Mouse (Mus musculus) naive thymus-derived CD4-positive, alpha-beta T cell, adult 2 months (primary cell): Measurements from ENCODE around the gene Celf2.
"Not testable (repeated sequence)": the region's sequence is repeated elsewhere in the genome, so short reads cannot be mapped to it uniquely, and the experiment has no call there.

ENCODE experiments used
- DNase-seq: peaks from one replicate; pipeline ENCODE4 v3.0.0-alpha.2; 2011; ENCODE audit warnings: low read depth

The Celf2 gene

GRCm38 (mm10) chr2:7267166-7267565, 242.2 kb downstream of the Celf2 start:
- no peak for DNase-seq

GRCm38 (mm10) chr2:7262668-7263067, 246.7 kb downstream of the Celf2 start:
- DNase-seq, result not testable (repeated sequence)

- no peak for DNase-seq
These were observed 249.2 kb downstream of the Celf2 start for GRCm38 (mm10) chr2:7260186-7260585.

GRCm38 (mm10) chr2:7259616-7260015, 249.7 kb downstream of the Celf2 start:
- no peak for DNase-seq

- DNase-seq, result no peak
These were observed 253.3 kb downstream of the Celf2 start for GRCm38 (mm10) chr2:7256023-7256422.

- no peak for DNase-seq
These were observed 254.0 kb downstream of the Celf2 start for GRCm38 (mm10) chr2:7255386-7255785.

- DNase-seq, result no peak
These were observed 259.0 kb downstream of the Celf2 start for GRCm38 (mm10) chr2:7250314-7250713.

- DNase-seq, result no peak
These were observed 260.4 kb downstream of the Celf2 start for GRCm38 (mm10) chr2:7249002-7249401.

GRCm38 (mm10) chr2:7245958-7246774, 263.2 kb downstream of the Celf2 start:
- DNase-seq, result no peak

GRCm38 (mm10) chr2:7242139-7242538, 267.2 kb downstream of the Celf2 start:
- DNase-seq, result no peak

GRCm38 (mm10) chr2:7241523-7241941, 267.8 kb downstream of the Celf2 start:
- DNase-seq, result no peak

- no peak for DNase-seq
These were observed 272.1 kb downstream of the Celf2 start for GRCm38 (mm10) chr2:7237283-7237682.

GRCm38 (mm10) chr2:7236452-7236851, 272.9 kb downstream of the Celf2 start:
- DNase-seq, result no peak

GRCm38 (mm10) chr2:7235059-7235741, 274.2 kb downstream of the Celf2 start:
- no peak for DNase-seq

- no peak for DNase-seq
These were observed 274.8 kb downstream of the Celf2 start for GRCm38 (mm10) chr2:7234587-7234986.

GRCm38 (mm10) chr2:7233411-7233810, 276.0 kb downstream of the Celf2 start:
- DNase-seq, result no peak

- no peak for DNase-seq
These were observed 282.6 kb downstream of the Celf2 start for GRCm38 (mm10) chr2:7226785-7227184.

- DNase-seq, result no peak
These were observed 284.9 kb downstream of the Celf2 start for GRCm38 (mm10) chr2:7224346-7225071.

GRCm38 (mm10) chr2:7223538-7223937, 285.8 kb downstream of the Celf2 start:
- no peak for DNase-seq

GRCm38 (mm10) chr2:7222886-7223285, 286.5 kb downstream of the Celf2 start:
- no peak for DNase-seq

- no peak for DNase-seq
These were observed 287.5 kb downstream of the Celf2 start for GRCm38 (mm10) chr2:7221856-7222255.

- no peak for DNase-seq
These were observed 291.3 kb downstream of the Celf2 start for GRCm38 (mm10) chr2:7218101-7218500.
